Mouse (Mus musculus): ENCODE data around the gene Wdr90. TPM values are rescaled to one million over a fixed set of nuclear protein-coding genes. Genes with fewer than 3 reads are reported as not detected.

Wdr90 gene
- polyA plus RNA-seq, 1 experiment: 6.9 TPM

DNA sequence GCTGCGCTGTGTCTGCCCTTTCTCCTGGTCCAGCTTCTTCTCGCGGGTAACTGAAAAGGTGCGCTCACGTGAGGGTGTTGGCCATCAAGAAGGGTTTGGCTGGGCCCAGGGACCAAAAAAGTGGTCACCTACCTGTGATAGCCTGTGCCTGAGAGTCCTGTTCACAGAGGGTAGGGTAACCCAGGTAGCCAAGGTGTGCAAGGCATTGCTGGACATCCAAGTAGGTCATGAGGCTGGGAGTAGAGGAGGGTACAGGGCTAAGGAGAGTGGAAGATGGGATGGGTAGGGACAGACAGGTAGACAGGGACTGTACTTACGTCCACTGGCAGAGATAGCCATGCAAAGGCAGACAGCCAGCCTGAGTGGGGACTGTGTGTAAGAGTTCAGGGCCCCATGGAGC lies 20.8 kb downstream of the Wdr90 start:
- TF ChIP-seq GATA1 (IDR thresholded peaks at IDR 0.05; ENCODE audit: low read length): no peak

DNA sequence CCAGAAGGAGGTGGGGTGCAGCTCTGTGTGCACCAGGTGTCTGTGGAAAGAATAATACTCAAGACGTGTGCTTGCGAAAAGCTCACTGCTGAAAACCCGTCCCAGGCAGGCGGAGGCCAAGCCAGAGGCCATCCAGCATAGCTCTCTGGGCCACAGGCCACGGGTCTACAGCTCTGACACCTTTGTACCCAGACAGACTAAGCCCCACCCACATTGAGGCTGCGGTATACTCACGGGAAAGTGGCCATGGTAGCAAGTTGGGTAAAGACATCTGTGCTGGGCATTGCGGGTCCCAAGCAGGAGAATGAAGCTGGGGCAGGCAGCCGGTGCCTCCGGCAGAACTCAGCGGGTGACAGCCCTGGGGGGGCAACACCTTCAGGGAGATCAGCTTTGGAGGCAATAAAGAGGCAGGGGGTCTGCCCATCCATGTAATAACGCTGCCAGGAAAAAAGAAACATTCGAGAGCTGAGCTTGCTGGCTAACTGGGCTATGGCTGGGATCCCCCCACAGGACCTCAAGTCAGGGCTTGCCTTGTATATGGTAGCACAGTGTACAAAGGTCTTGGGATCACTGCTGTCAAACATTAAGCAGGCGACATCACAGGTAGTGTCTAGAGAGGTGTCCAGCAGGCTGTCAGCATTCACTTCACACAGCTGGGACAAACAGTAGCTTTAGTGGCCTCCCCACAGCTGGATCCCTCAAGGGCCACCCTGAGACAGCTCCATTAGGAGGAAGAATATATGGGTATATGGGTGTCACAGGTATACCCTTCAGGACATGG lies 21.7 kb downstream of the Wdr90 start:
- no peak for TF ChIP-seq GATA1 (IDR thresholded peaks at IDR 0.05; ENCODE audit: low read length)

DNA sequence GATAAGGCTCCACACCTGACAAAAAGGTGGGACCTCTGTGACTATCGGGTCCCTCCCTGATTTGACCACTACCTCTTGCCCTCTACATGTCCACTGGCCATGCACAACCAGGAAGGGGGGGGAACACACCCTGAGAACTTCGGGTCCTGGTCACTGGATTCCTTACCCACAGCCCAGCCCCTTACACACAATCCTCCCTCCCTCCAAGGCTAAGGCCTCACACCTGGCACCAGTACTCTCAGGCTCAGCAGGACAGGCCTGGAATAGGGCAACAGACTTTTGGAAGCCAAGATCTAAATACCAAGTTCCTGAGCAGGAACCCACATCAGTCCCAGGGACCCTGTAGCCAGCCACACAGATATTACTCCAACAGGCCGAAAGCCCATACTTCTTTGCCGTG lies 22.4 kb downstream of the Wdr90 start:
- TF ChIP-seq GATA1 (IDR thresholded peaks at IDR 0.05; ENCODE audit: low read length): no peak

DNA sequence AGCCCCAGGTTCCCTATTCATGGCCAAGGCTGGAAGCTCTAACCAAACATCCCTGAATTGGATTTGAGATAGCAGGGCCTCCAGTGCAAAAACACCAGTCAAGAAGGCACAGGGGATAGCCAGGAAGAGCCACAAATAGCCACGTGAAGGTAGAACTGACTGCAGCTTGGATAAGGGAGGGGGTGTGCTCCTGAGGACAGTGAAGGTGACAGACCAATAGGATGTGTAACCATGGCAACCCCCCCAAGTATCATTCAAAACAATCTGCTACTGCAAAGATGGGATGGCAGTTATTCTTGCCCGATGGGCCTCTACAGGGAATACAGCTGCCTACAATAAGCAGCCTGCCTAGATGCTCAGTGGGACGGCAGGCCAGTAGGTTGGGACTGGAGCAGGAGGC lies 23.8 kb downstream of the Wdr90 start:
- TF ChIP-seq GATA1 (IDR thresholded peaks at IDR 0.05; ENCODE audit: low read length): no peak

DNA sequence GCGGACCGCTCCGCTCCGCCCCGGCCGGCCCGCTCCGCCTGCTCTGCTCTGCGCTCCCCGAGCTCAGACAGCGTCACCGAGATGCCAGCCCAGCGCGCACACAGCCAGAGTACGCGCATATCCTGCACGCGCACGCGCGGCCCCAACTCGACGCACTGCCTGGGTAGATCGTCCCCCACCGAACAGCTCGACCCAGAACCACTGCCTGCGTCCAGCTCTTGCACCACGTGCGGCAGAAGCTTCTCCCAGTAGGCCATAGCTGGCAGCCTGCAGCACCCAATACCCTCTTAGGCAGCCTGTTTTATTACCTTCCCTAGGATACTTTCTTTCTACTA lies 24.3 kb downstream of the Wdr90 start, which contains the start of gene Rhbdl1:
Rhbdl1 (minus strand) TSS at position 220 of the 335 bp plus-strand sequence.
- TF ChIP-seq GATA1 (IDR thresholded peaks at IDR 0.05; ENCODE audit: low read length): no peak

DNA sequence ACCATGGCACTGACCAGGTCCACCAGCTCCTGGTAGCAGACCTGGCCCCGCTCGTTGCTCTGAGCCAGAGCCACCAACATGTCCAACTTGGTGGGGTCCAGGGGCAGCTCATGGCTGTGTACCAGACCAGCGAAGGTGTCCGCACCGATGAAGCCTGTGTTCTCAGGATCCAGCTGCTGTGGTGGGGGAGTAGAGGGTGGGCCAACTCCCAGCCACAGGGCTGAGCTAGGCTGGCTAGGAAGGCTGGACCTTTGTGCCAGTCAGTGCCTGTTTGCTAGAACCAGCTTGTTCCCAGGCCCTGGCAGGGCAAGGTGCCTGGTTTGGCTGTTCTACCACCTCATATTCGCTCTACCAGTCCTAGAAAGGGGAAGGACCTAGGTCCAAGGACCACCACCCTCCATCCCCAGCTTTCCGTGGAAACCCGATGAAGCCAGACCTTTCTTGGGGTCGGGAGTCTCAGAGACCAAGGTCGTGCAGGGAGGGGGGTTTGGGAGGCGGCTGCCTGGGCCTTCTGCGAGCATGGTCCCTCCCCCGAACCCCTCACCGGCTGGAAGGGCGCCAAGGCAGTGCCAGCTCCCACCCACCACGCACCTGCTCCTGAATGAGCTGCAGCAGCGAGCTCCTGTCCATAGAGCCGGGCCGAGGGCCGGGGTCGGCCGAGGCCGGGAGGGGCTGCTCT lies 24.8 kb downstream of the Wdr90 start:
- TF ChIP-seq GATA1 (IDR thresholded peaks at IDR 0.05; ENCODE audit: low read length): no peak

DNA sequence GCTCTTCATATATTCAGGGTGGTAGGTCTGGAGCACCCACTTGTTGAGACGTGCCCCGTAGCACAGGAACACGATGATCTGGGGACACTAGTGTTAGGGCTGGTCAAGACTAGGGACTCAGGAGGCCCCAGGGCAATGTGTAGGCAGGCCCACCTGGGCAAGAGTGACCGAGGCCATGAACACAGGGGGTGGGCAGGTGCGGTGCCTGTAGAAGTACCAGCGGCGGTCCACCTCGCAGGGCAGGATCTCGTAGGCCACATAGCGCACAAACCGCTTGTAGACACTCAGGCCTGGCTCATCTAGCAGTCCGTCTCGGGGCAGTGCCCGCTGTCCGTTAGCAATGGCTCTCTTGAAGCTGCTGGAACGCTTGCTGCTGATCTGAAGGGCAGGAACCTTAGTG lies 25.5 kb downstream of the Wdr90 start:
- no peak for TF ChIP-seq GATA1 (IDR thresholded peaks at IDR 0.05; ENCODE audit: low read length)

DNA sequence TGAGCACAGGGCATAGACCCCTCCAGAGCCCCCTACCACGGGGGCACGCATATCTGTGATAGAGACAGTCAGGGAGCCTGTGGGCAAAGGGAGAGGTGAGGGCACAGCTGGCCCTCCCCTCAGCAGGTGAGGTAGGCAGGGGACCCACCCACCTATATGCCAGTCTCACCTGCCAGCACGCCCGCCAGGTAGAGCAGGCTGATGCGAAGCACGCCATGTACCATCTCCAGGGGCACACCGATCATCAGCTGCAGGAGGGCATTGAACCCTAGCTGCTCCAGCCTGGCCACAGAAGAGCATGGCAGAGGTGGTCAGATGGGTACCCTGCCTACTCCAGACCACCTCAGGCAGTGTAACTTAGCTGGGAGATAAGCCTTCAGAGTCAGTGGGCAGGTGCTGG lies 26.0 kb downstream of the Wdr90 start:
- TF ChIP-seq GATA1 (IDR thresholded peaks at IDR 0.05; ENCODE audit: low read length): no peak

DNA sequence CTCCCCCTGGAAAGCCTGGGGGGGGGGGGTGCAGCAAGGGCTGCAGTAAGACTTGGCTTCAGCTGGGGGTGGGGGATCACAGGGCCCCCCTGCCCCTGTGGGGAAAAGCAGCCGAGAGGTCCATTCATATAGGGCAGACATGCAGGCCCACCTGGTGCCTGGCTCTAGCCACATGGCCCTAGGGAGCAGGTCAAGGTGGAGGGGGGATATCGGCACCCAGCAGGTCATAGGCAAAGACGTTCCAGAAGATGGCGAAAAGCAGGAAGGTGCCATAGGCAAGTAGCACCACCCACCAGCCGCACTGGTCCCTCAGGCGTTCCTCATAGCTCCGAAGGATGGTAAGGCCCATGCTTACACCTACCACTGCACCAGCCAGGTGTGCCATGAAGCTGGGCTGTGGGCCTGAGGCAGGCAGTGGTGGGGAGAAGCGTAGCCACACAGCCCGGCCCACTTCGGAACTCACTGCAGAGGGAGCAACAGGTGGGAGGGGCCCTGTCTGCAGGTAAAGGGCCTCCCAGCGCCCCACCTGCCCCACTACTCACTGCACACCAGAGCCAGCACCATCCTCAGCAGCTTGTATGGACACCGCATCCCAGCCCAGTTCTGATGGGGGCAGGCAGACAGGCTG lies 26.6 kb downstream of the Wdr90 start:
- no peak for TF ChIP-seq GATA1 (IDR thresholded peaks at IDR 0.05; ENCODE audit: low read length)

DNA sequence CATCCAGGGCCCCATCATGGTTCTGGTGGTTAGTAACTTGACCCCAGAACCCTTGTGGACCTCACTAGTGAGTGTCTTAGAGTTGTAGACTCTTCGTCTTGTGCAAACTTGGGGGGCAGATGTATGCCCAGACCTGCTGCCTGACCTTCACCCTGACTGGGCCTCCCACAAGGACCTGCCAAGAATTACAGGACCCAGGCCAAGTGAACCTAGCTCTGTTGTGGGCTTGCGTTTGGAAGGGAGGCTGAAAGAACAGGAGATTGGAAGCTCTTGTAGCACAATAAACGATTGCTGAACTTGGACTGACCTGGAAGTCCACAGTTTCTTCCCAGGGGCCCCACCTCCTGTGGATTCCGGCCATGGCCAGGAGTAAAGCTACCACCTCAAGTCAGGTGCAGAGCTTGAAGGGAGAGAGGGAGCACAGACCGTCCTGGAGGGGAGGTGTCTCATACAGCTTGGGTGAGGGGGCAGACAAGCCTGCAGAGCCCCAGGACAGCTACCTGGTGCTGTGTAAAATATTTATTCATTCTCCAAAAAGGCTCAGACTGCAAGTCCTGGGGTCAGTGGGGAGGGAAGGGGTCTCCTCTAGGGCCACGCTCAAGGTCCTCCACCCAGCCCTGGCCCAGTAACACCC lies 27.2 kb downstream of the Wdr90 start:
- TF ChIP-seq GATA1 (IDR thresholded peaks at IDR 0.05; ENCODE audit: low read length): no peak

DNA sequence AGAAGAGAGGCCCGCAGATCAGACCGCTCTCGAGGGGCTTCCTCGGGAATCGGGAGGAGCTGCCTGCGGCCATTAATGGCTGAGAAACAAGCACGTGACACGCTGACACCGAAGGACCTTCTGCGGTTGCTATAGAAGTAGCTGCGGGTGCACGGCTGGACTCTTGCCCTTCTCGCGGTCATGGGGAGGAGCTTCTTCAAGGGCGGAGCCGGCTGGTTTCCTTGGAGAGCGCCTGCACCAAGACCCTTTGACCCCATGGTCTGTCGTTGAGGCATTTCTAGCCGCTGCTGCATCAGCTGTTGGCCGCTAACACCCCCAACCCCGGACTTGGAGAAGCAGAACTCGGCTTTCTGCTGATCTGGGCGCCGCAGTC lies 28.0 kb downstream of the Wdr90 start, which contains the start of gene Stub1:
Stub1 (minus strand) TSS at position 114 of the 373 bp plus-strand sequence.
- TF ChIP-seq GATA1 (IDR thresholded peaks at IDR 0.05; ENCODE audit: low read length): no peak

DNA sequence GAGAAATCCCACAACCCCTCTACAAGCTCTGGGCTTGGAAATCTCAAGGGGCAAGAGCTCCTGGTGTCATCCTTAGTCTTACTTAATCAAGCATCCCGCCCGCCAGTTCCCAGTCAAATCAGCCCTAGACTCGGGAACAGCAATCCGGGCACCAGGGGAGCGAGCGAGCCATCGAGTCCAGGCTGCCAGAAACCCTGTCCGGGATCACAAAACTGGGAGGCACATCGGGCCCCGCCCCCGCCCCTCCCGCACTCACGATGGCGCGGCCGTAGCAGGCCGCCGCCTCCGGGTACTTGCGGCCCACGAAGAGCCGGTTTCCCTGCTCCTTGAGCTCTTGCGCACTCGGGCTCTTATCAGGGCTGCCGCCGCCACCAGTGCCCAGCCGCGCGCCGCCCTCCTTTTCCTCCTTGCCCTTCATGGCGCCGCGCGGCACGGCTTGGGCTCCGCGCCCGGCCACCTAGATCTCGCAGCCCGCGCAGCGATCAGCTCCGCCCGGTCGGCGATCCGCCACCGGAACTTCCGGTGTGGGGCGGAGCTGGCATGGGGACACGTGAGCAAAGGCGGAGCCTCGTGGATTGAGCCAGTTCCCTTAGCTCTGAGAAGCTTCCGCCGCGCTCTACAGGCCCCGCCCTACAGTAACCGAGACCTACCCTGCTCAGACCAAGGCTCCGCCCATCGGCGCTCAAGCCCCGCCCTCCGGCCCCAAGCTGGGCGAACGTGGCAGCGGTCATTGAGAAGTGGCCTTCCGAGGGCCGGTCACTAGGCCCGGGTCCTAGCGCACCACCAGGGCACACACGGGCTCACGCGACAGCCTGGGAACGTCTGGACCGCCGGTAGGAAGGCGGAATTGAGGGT lies 28.6 kb downstream of the Wdr90 start:
- TF ChIP-seq GATA1 (IDR thresholded peaks at IDR 0.05; ENCODE audit: low read length): no peak

DNA sequence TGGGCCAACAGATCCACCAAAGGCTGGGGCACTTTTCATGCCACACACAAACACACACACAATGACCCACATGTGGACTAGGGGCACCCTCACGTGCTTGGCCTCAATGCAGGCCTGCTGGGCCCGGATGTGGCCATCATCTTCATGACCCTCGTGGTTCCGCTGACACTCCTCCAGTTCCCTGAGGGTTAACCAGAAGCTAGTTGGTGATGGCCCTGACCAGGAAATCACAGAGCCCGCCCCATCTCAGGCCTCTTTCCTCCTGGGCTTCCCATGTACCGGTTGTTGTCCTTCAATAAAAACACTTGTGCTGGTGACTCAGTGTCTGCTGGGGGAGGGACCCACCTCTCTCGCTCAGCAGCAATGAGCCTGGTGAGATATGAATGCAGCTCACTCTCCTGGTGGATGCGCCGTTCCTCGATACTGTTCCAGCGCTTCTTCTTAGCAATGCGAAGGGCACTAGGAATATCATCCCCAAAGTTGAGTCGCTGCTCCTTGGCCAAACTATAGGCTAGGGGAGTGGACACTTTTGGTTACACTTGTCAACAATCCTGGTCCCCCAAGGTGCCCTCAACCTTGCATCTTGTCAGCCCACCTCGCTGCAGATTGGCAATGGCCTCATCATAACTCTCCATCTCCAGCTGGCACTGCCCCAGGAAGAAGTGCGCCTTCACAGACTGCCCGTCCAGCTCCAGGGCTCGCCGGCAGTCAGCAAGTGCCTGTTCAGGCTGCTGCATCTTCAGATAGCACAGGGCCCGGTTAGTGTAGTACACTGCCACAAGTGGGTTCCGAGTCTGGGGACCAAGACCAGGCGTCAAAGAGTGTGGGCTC lies 29.6 kb downstream of the Wdr90 start:
- TF ChIP-seq GATA1 (IDR thresholded peaks at IDR 0.05; ENCODE audit: low read length): no peak

DNA sequence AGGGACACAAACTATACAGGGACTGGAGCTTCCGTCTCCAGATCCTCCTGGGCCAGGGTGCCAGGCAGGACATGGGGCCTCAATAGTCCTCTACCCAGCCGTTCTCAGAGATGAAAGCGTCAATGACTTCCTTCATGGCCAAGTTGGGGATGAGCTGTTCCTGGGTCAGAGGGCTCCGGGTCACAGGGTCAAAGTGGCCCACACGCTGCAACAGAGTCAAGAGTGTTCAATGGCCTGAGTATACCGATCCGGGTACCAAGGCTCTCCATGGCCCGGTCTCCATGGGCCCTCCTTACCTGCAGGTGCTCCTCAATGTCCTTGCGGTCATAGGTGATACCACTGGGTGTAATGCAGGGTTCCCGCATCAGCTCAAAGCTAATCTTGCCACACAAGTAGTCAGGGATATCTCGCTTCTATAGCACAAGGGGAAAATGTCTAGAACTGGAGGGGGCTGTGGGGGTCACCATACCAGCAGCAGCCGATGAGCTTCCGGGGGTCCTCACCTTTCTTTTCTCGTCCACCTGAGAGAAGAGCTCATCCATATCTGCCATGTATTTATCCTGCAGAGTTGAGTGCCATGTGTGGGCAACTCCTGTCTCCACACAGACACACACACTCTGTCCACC lies 30.4 kb downstream of the Wdr90 start:
- no peak for TF ChIP-seq GATA1 (IDR thresholded peaks at IDR 0.05; ENCODE audit: low read length)

Measured in G1E-ER4 (cell line).